Mouse (Mus musculus): ENCODE results near the gene BC004004. TPM values are rescaled to one million over a fixed set of nuclear protein-coding genes. Genes with fewer than 3 reads are reported as not detected.
"Not testable (repeated sequence)": the region's sequence is repeated elsewhere in the genome, so short reads cannot be mapped to it uniquely, and the experiment has no call there.

The BC004004 gene
- polyA plus RNA-seq, 1 experiment from 2014 or later: 54.2 TPM

- Histone ChIP-seq H3K4me1 (replicated peaks) (peaks cover 29% of the 10 kb centered on the region), H3K27me3 (0 out of 2 replicates have a peak, but pooled peaks cover under 1% of the 10 kb centered on the region), H3K4me3 (replicated peaks) (no peak overlapping the region), H3K27ac (no peak overlapping the region), H3K36me3 (peaks cover 62% of the 10 kb centered on the region), H3K4me2 (no peak overlapping the region), H3K9ac (no peak overlapping the region), H3K9me3 (replicated peaks) (no peaks in the 10 kb centered on the region)
- no peak for DNase-seq
- ATAC-seq (ENCODE audit: low read depth): no peak
- 69% methylated on average over 9 of the region's 9 CpGs for WGBS (ENCODE audit: insufficient replicate concordance)
Measured at GRCm38 (mm10) chr17:29249512-29249911, 19.1 kb upstream of the BC004004 start.

- H3K9me3 ChIP-seq (replicated peaks); H3K27me3 ChIP-seq; ATAC-seq (ENCODE audit: low read depth); DNase-seq; H3K4me2 ChIP-seq; H3K27ac ChIP-seq; H3K9ac ChIP-seq; H3K4me3 ChIP-seq (replicated peaks): not testable (repeated sequence)
- 84% methylated on average over 14 of the region's 14 CpGs for WGBS (ENCODE audit: insufficient replicate concordance)
- H3K36me3 ChIP-seq: peaks cover 77% of the 10 kb centered on the region
- peaks cover 21% of the 10 kb centered on the region for H3K4me1 ChIP-seq (replicated peaks)
Measured at GRCm38 (mm10) chr17:29251006-29251405, 17.6 kb upstream of the BC004004 start.

GRCm38 (mm10) chr17:29251608-29252390 lies 16.8 kb upstream of the BC004004 start:
- peaks cover 15% of the 10 kb centered on the region for H3K4me1 ChIP-seq (replicated peaks)
- no peaks in the 10 kb centered on the region for H3K27me3 ChIP-seq
- H3K9me3 ChIP-seq (replicated peaks): no peaks in the 10 kb centered on the region
- peak overlapping the region; percentile 23; the same call in 1 of the 2 replicates for H3K27ac ChIP-seq
- DNase-seq (no peak), ATAC-seq (ENCODE audit: low read depth) (no peak)
- WGBS (ENCODE audit: insufficient replicate concordance): 83% methylated on average over 15 of the region's 15 CpGs
- H3K9ac ChIP-seq: no peak overlapping the region
- peaks cover 85% of the 10 kb centered on the region for H3K36me3 ChIP-seq
- no peak overlapping the region for H3K4me2 ChIP-seq
- H3K4me3 ChIP-seq (replicated peaks): no peak overlapping the region

- H3K27me3 ChIP-seq: no peaks in the 10 kb centered on the region
- H3K4me2 ChIP-seq: no peak overlapping the region
- ATAC-seq (ENCODE audit: low read depth): no peak
- peaks cover 28% of the 10 kb centered on the region for H3K4me1 ChIP-seq (replicated peaks)
- no peak for DNase-seq
- no peak overlapping the region for H3K27ac ChIP-seq
- peaks cover 97% of the 10 kb centered on the region for H3K36me3 ChIP-seq
- no peak overlapping the region for H3K9ac ChIP-seq
- no peak overlapping the region for H3K4me3 ChIP-seq (replicated peaks)
- H3K9me3 ChIP-seq (replicated peaks): no peaks in the 10 kb centered on the region
- WGBS (ENCODE audit: insufficient replicate concordance): 59% methylated on average over 2 of the region's 2 CpGs
Measured at GRCm38 (mm10) chr17:29253236-29253635, 15.4 kb upstream of the BC004004 start.

- H3K36me3 ChIP-seq: peaks cover 97% of the 10 kb centered on the region
- H3K9ac ChIP-seq: no peak overlapping the region
- H3K27me3 ChIP-seq: no peaks in the 10 kb centered on the region
- no peaks in the 10 kb centered on the region for H3K9me3 ChIP-seq (replicated peaks)
- 79% methylated on average over 9 of the region's 9 CpGs for WGBS (ENCODE audit: insufficient replicate concordance)
- H3K4me3 ChIP-seq (replicated peaks): no peak overlapping the region
- ATAC-seq (ENCODE audit: low read depth) (no peak), DNase-seq (no peak)
- H3K4me2 ChIP-seq: no peak overlapping the region
- no peak overlapping the region for H3K27ac ChIP-seq
- peaks cover 32% of the 10 kb centered on the region for H3K4me1 ChIP-seq (replicated peaks)
Measured at GRCm38 (mm10) chr17:29253684-29254083, 14.9 kb upstream of the BC004004 start.

GRCm38 (mm10) chr17:29254784-29255183 lies 13.8 kb upstream of the BC004004 start:
- not testable (repeated sequence) for H3K27me3 ChIP-seq; ATAC-seq (ENCODE audit: low read depth); H3K9me3 ChIP-seq (replicated peaks); H3K9ac ChIP-seq; H3K4me2 ChIP-seq; H3K27ac ChIP-seq; H3K4me3 ChIP-seq (replicated peaks); DNase-seq
- Histone ChIP-seq H3K36me3 (peaks cover 98% of the 10 kb centered on the region), H3K4me1 (replicated peaks) (peaks cover 42% of the 10 kb centered on the region)
- WGBS (ENCODE audit: insufficient replicate concordance): 86% methylated on average over 6 of the region's 6 CpGs

GRCm38 (mm10) chr17:29256507-29256906 lies 12.1 kb upstream of the BC004004 start:
- Histone ChIP-seq H3K4me1 (replicated peaks) (peaks cover 57% of the 10 kb centered on the region), H3K4me3 (replicated peaks) (no peak overlapping the region), H3K9ac (no peak overlapping the region), H3K27me3 (no peaks in the 10 kb centered on the region), H3K27ac (no peak overlapping the region), H3K36me3 (peaks cover 98% of the 10 kb centered on the region), H3K9me3 (replicated peaks) (no peaks in the 10 kb centered on the region), H3K4me2 (no peak overlapping the region)
- DNase-seq (no peak), ATAC-seq (ENCODE audit: low read depth) (no peak)
- WGBS (ENCODE audit: insufficient replicate concordance): 77% methylated on average over 6 of the region's 6 CpGs

GRCm38 (mm10) chr17:29257001-29257511 lies 11.5 kb upstream of the BC004004 start:
- no peak for ATAC-seq (ENCODE audit: low read depth)
- H3K9me3 ChIP-seq (replicated peaks): no peaks in the 10 kb centered on the region
- H3K27ac ChIP-seq: no peak overlapping the region
- H3K9ac ChIP-seq: no peak overlapping the region
- 79% methylated on average over 10 of the region's 10 CpGs for WGBS (ENCODE audit: insufficient replicate concordance)
- no peak for DNase-seq
- H3K4me1 ChIP-seq (replicated peaks): peaks cover 59% of the 10 kb centered on the region
- H3K4me3 ChIP-seq (replicated peaks): no peak overlapping the region
- H3K4me2 ChIP-seq: no peak overlapping the region
- H3K27me3 ChIP-seq: no peaks in the 10 kb centered on the region
- H3K36me3 ChIP-seq: peaks cover 98% of the 10 kb centered on the region

GRCm38 (mm10) chr17:29258025-29258558 lies 10.5 kb upstream of the BC004004 start:
- Histone ChIP-seq H3K27me3 (no peaks in the 10 kb centered on the region), H3K9ac (no peak overlapping the region), H3K4me1 (replicated peaks) (peaks cover 61% of the 10 kb centered on the region), H3K9me3 (replicated peaks) (no peaks in the 10 kb centered on the region), H3K27ac (no peak overlapping the region; the same call in 1 of the 2 replicates), H3K36me3 (peaks cover 91% of the 10 kb centered on the region), H3K4me3 (replicated peaks) (no peak overlapping the region), H3K4me2 (no peak overlapping the region)
- DNase-seq: no peak
- WGBS (ENCODE audit: insufficient replicate concordance): 82% methylated on average over 10 of the region's 10 CpGs
- ATAC-seq (ENCODE audit: low read depth): no peak

GRCm38 (mm10) chr17:29258921-29259320 lies 9.7 kb upstream of the BC004004 start:
- Histone ChIP-seq H3K27ac (no peak overlapping the region), H3K36me3 (peaks cover 84% of the 10 kb centered on the region), H3K9ac (no peak overlapping the region), H3K4me1 (replicated peaks) (peaks cover 61% of the 10 kb centered on the region), H3K27me3 (no peaks in the 10 kb centered on the region), H3K9me3 (replicated peaks) (no peaks in the 10 kb centered on the region), H3K4me3 (replicated peaks) (no peak overlapping the region), H3K4me2 (no peak overlapping the region)
- no peak for ATAC-seq (ENCODE audit: low read depth)
- WGBS (ENCODE audit: insufficient replicate concordance): 82% methylated on average over 2 of the region's 2 CpGs
- DNase-seq: no peak

GRCm38 (mm10) chr17:29259489-29259888 lies 9.1 kb upstream of the BC004004 start:
- Histone ChIP-seq H3K27ac (peak overlapping the region; percentile 14; the same call in 1 of the 2 replicates), H3K4me2 (0 out of 2 replicates have a peak overlapping the region, but pooled peaks have one; percentile 17), H3K27me3 (no peaks in the 10 kb centered on the region), H3K36me3 (peaks cover 79% of the 10 kb centered on the region), H3K9ac (peak overlapping the region; percentile 40), H3K9me3 (replicated peaks) (no peaks in the 10 kb centered on the region), H3K4me1 (replicated peaks) (peaks cover 65% of the 10 kb centered on the region), H3K4me3 (replicated peaks) (no peak overlapping the region)
- WGBS (ENCODE audit: insufficient replicate concordance): 10% methylated on average over 3 of the region's 3 CpGs
- DNase-seq (peak; percentile 48), ATAC-seq (ENCODE audit: low read depth) (peak; percentile 39; the same call in 1 of the 2 replicates)
